Mouse (Mus musculus) liver, adult 2 months (tissue): ENCODE measurements at regions not wholly inside any gene's neighbourhood (a gene's known extent, or its start where the extent isn't known, plus 50 kb on each side); places are given as distances from the start of the nearest gene placed in this dataset.

Source experiments
- CTCF ChIP-seq: fragments of 200-500 bp; IDR thresholded peaks from 2 replicates; pipeline ENCODE4 v1.5.1; 2011; ENCODE audit warnings: low read depth, low read length, control low read depth
- POLR2A ChIP-seq: fragments of 200-500 bp; IDR thresholded peaks from 2 replicates; pipeline ENCODE4 v1.6.1; 2011; ENCODE audit warnings: low read length, control low read depth; ENCODE audit not compliant: insufficient read depth; ENCODE audit errors: extremely low read depth

DNA sequence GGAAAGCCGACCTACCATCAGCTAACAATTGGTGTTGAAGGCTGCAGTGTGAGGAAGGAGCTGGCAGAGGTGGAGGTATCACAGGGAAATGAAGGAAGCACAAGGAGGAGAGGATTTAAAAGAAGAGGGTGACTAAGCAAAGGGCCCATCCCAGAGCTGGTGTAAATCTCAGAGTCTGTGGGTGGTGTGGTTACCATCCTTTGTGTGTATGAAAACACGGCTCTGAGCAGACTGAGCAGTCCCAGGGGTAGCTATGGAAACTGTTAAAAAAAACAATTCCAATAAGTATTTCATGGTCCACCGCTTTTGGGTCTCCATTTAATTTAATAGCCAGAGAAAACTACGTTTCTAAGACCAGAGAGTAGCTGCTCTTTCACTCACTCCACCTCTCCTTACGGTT lies 123.3 kb downstream of the Gm11077 start:
- TF ChIP-seq POLR2A: no peak
- no peak for TF ChIP-seq CTCF
